Mouse (Mus musculus) olfactory bulb, adult 2 months (tissue): Measurements from ENCODE around the gene Lrguk.

ENCODE experiments used
- CTCF ChIP-seq: fragments of 200-500 bp; IDR thresholded peaks from 2 replicates; pipeline ENCODE4 v1.5.1; 2012; ENCODE audit warnings: low read depth, mild to moderate bottlenecking, low read length, moderate library complexity; ENCODE audit not compliant: insufficient read depth
- POLR2A ChIP-seq: fragments of 200-500 bp; IDR thresholded peaks from 2 replicates; pipeline ENCODE4 v1.6.1; 2012; ENCODE audit warnings: mild to moderate bottlenecking, low read depth, low read length, moderate library complexity; ENCODE audit not compliant: insufficient read depth

GRCm38 (mm10) chr6:34146042-34146441 lies 116.8 kb downstream of the Lrguk start:
- TF ChIP-seq CTCF (no peak), POLR2A (no peak)
